Mouse (Mus musculus) erythroblast, embryonic 14.5 days (primary cell): ENCODE results near the gene Whrn.

Experiments
- GATA1 ChIP-seq: IDR thresholded peaks from 2 replicates; pipeline ENCODE4 v1.6.1; 2012; ENCODE audit warnings: low read length, inconsistent platforms, mixed read lengths
- TAL1 ChIP-seq: IDR thresholded peaks from 3 replicates; pipeline ENCODE4 v1.6.1; 2012; ENCODE audit warnings: low read length, inconsistent platforms, mixed read lengths

GRCm38 (mm10) chr4:63496312-63496711, 521 bp upstream of the Whrn start:
- TF ChIP-seq GATA1, result no peak
- no peak for TF ChIP-seq TAL1
